In the genomic region with DNA sequence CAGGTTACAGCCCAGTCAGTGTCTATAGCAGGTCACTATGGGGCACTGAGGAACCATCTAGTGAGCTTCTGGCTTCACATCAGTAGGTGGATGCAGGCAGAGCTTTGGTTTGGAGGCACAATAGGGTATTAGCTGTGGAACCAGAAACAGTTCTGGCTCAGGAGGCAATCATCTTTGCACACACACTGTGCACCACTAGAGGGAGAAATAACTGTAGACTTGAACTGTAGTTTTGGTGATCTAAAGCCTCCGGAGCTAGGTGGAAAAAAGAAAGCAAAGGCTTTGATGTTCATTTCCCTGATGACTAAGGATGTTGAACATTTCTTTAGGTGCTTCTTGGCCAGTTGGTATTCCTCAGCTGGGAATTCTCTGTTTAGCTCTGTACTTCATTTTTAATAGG, we compare ENCODE assay signal across 17 mouse cellular contexts.
DNase-seq lines count a peak whose midpoint lies in the region; ATAC-seq and TF ChIP-seq lines count a peak whose summit lies in the region.
"Had no signal": no experiment of that assay in that cellular context is flagged by ENCODE, and none has a peak within 500 bp of the region (broad histone marks: within the 10 kb centered on the region; RNA-seq: fewer than 3 reads in every experiment).

No protein-coding gene starts in this region.

- H3K36me3 ChIP-seq in heart, adult 2 months (ENCODE audit: control insufficient read depth, insufficient read depth, low read length), result no peaks in the 10 kb centered on the region
- H3K36me3 ChIP-seq: liver, embryonic 13.5 days had no signal

- no peak overlapping the region for H3K9ac ChIP-seq in heart, adult 2 months (ENCODE audit: low read depth, low read length)
- H3K9ac ChIP-seq: liver, embryonic 13.5 days had no signal

- 56% methylated on average over 1 of the region's 1 CpGs for WGBS in heart, adult 2 months

- ATAC-seq in megakaryocyte progenitor cell, adult 5-6 weeks (replicated peaks; ENCODE audit: poor library complexity), result peak; percentile 65
- ATAC-seq: Patski had no signal

- no peaks in the 10 kb centered on the region for H3K4me1 ChIP-seq in heart, adult 2 months (ENCODE audit: control insufficient read depth, insufficient read depth, low read length)

- H3K27ac ChIP-seq in heart, adult 2 months, result no peak overlapping the region
- H3K27ac ChIP-seq: liver, embryonic 13.5 days had no signal

- no peak for DNase-seq in heart, adult 2 months
- no peak for DNase-seq in heart, adult 18-20 months
- DNase-seq in 3T3-L1 (ENCODE audit: low read depth, low spot score) (peak; percentile 36), MN1 (ENCODE audit: low spot score) (no peak)
- DNase-seq in T-cell, adult 2 months (ENCODE audit: low spot score), result peak; percentile 38
- no peak for DNase-seq in gastrocnemius, postnatal 4 days (ENCODE audit: low spot score in 2 of 2)
- DNase-seq in kidney, adult 9 months, result no peak
- DNase-seq: adrenal gland, postnatal 36 days; cerebellum, adult 11 months; heart, adult 11 months; heart, postnatal 14 days; liver, embryonic 13.5 days; lung, postnatal 4 days; right cerebral cortex, postnatal 25 days had no signal

- no peak for TF ChIP-seq POLR2A in heart, adult 2 months (IDR thresholded peaks at IDR 0.05; ENCODE audit: insufficient read depth, low read depth, low read length)

- H3K4me3 ChIP-seq in heart, adult 2 months, result no peak overlapping the region
- H3K4me3 ChIP-seq: erythroblast, embryonic 14.5 days; liver, embryonic 13.5 days had no signal

- H3K27me3 ChIP-seq in heart, adult 2 months (ENCODE audit: control insufficient read depth, insufficient read depth, low read length), result no peaks in the 10 kb centered on the region; the same call in 1 of the 2 replicates
- H3K27me3 ChIP-seq: liver, embryonic 13.5 days had no signal

- no peak for TF ChIP-seq EP300 in heart, adult 2 months (IDR thresholded peaks at IDR 0.05; ENCODE audit: insufficient read depth, low read depth, low read length)

- TF ChIP-seq CTCF in heart, adult 2 months (IDR thresholded peaks at IDR 0.05), result peak; percentile 17; the same call in 1 of the 2 replicates

- H3K79me2 ChIP-seq in heart, adult 2 months (replicated peaks; ENCODE audit: control insufficient read depth, insufficient read depth, low read length), result no peaks in the 10 kb centered on the region

- intact Hi-C loops in heart, adult 2 months (cut with DNase I), result no loop called here

Comparison
In these comparisons a context has a peak if more than half of its experiments do, and no peak if none do; other contexts are left out.
1. DNase-seq: peak in 3T3-L1 (single experiment) and T-cell, adult 2 months (single experiment); none in heart, adult 2 months (0 of 2), heart, adult 18-20 months (0 of 2), gastrocnemius, postnatal 4 days (0 of 2), MN1 (single experiment) and kidney, adult 9 months (single experiment).